Mouse (Mus musculus): Measurements from ENCODE around the gene Dppa5a. TPM values are rescaled to one million over a fixed set of nuclear protein-coding genes. Genes with fewer than 3 reads are reported as not detected.
"Not testable (repeated sequence)": the region's sequence is repeated elsewhere in the genome, so short reads cannot be mapped to it uniquely, and the experiment has no call there.

Gene Dppa5a
- 1.8 and 2.0 TPM in 2 replicates for polyA plus RNA-seq (2015; fragmentation: Nextera tagmentation; extraction: Ambion mirVana)

GRCm38 (mm10) chr9:78367959-78368358 is at the start of gene Dppa5a:
Gene Dppa5a (minus strand): TSS chr9:78368177.
- WGBS: 93% methylated on average over 16 of the region's 16 CpGs

DNA sequence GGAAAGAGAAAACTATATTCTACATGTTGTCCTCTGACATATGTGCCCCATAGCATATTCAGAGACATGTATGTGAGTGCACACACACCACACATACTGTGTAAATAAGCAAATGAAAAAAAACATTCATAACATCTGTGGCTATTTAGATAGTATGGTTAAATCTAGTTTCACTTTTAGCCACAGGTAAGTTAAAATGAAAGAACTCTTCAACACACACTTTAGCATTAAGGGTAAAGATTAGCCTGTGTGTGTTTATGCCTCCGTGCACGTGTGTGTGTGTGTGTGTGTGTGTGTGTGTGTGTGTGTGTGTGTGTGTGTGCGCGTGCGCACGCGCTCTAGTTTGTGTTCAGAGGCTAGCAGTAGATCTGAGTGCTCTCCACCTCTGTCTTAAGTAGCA is 33.6 kb upstream of the Dppa5a start:
- Histone ChIP-seq H3K4me1 (replicated peaks) (no peaks in the 10 kb centered on the region), H3K27me3 (peaks cover 17% of the 10 kb centered on the region), H3K9me3 (no peaks in the 10 kb centered on the region), H3K4me2 (replicated peaks) (no peak overlapping the region), H3K27ac (no peak overlapping the region), H3K4me3 (replicated peaks) (no peak overlapping the region), H3K36me3 (no peaks in the 10 kb centered on the region), H3K9ac (replicated peaks) (no peak overlapping the region)
- 95% methylated on average over 7 of the region's 7 CpGs for WGBS
- no peak for ATAC-seq

More at GRCm38 (mm10) chr9:78367959-78368358, at the start of gene Dppa5a:
- H3K4me2 ChIP-seq (replicated peaks); H3K4me3 ChIP-seq (replicated peaks); H3K27me3 ChIP-seq; H3K27ac ChIP-seq; H3K36me3 ChIP-seq; H3K9ac ChIP-seq (replicated peaks); H3K9me3 ChIP-seq; H3K4me1 ChIP-seq (replicated peaks); ATAC-seq: not testable (repeated sequence)

- WGBS: 90% methylated on average over 5 of the region's 5 CpGs
- Histone ChIP-seq H3K9ac (replicated peaks) (no peak overlapping the region), H3K4me2 (replicated peaks) (no peak overlapping the region), H3K4me3 (replicated peaks) (no peak overlapping the region), H3K27ac (no peak overlapping the region), H3K4me1 (replicated peaks) (peaks cover 7% of the 10 kb centered on the region), H3K27me3 (peaks cover 27% of the 10 kb centered on the region), H3K36me3 (no peaks in the 10 kb centered on the region), H3K9me3 (no peaks in the 10 kb centered on the region)
- ATAC-seq: no peak
Observed at GRCm38 (mm10) chr9:78400570-78400969, 32.6 kb upstream of the Dppa5a start.

DNA sequence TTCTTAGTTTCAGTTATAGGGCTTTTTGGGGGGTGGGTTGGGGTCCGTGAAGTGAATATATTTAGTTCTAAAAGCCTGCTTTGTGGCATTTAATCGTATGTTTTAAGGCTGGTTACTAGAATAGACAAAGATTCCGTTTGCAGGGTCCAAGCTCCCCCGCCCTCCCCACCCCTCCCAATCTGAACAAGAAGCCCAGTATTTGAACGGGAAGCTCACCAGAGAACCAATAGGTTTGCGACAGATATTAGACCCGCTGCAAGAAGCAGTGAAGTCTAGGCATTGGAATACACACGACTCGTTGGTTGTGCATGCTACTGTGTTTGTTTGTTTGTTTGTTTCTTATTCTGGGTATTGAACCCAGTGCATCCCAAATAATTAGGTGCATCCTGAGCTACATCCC is 28.5 kb upstream of the Dppa5a start:
- no peak overlapping the region; the same call in 1 of the 2 replicates for H3K4me3 ChIP-seq (replicated peaks)
- 60% methylated on average over 9 of the region's 9 CpGs for WGBS

GRCm38 (mm10) chr9:78395630-78396351 is 27.8 kb upstream of the Dppa5a start, which contains the start of gene Ddx43:
Gene Ddx43 (plus strand): TSS chr9:78395777.
- H3K27ac ChIP-seq: no peak within 1 kb of the TSS
- peaks cover 11% of the 10 kb centered on the region for H3K4me1 ChIP-seq (replicated peaks)
- H3K36me3 ChIP-seq: no peaks in the 10 kb centered on the region
- peak within 1 kb of the TSS; percentile 56 for H3K4me2 ChIP-seq (replicated peaks)
- 7% methylated on average over 89 of the region's 93 CpGs for WGBS
- H3K9ac ChIP-seq (replicated peaks): peak within 1 kb of the TSS; percentile 42; the same call in 1 of the 2 replicates
- H3K27me3 ChIP-seq: peaks cover 69% of the 10 kb centered on the region
- H3K9me3 ChIP-seq: no peaks in the 10 kb centered on the region
- H3K4me3 ChIP-seq (replicated peaks): peak within 1 kb of the TSS; percentile 48
- ATAC-seq: peak; percentile 99

More for the DNA sequence above, 28.5 kb upstream of the Dppa5a start:
- Histone ChIP-seq H3K4me2 (replicated peaks) (peak overlapping the region; percentile 56), H3K27ac (no peak overlapping the region), H3K4me1 (replicated peaks) (peaks cover 11% of the 10 kb centered on the region), H3K27me3 (peaks cover 64% of the 10 kb centered on the region), H3K36me3 (no peaks in the 10 kb centered on the region), H3K9me3 (no peaks in the 10 kb centered on the region), H3K9ac (replicated peaks) (no peak overlapping the region)
- no peak for ATAC-seq

GRCm38 (mm10) chr9:78395244-78395629 is 27.3 kb upstream of the Dppa5a start:
- no peak for ATAC-seq
- H3K4me1 ChIP-seq (replicated peaks): peaks cover 11% of the 10 kb centered on the region
- peak overlapping the region; percentile 48 for H3K4me3 ChIP-seq (replicated peaks)
- no peak overlapping the region for H3K27ac ChIP-seq
- no peaks in the 10 kb centered on the region for H3K9me3 ChIP-seq
- H3K36me3 ChIP-seq: no peaks in the 10 kb centered on the region
- H3K27me3 ChIP-seq: peaks cover 69% of the 10 kb centered on the region
- H3K4me2 ChIP-seq (replicated peaks): peak overlapping the region; percentile 56
- 35% methylated on average over 11 of the region's 11 CpGs for WGBS
- H3K9ac ChIP-seq (replicated peaks): no peak overlapping the region

GRCm38 (mm10) chr9:78394602-78395001 is 26.6 kb upstream of the Dppa5a start:
- Histone ChIP-seq H3K4me2 (replicated peaks) (no peak overlapping the region), H3K27me3 (peaks cover 69% of the 10 kb centered on the region), H3K36me3 (no peaks in the 10 kb centered on the region), H3K9ac (replicated peaks) (no peak overlapping the region), H3K9me3 (no peaks in the 10 kb centered on the region), H3K4me3 (replicated peaks) (no peak overlapping the region), H3K27ac (no peak overlapping the region), H3K4me1 (replicated peaks) (peaks cover 11% of the 10 kb centered on the region)
- ATAC-seq: no peak
- WGBS: 63% methylated on average over 7 of the region's 7 CpGs

GRCm38 (mm10) chr9:78393741-78394140 is 25.8 kb upstream of the Dppa5a start:
- 87% methylated on average over 10 of the region's 10 CpGs for WGBS
- Histone ChIP-seq H3K36me3 (no peaks in the 10 kb centered on the region), H3K27ac (no peak overlapping the region), H3K4me2 (replicated peaks) (no peak overlapping the region), H3K4me1 (replicated peaks) (peaks cover 11% of the 10 kb centered on the region), H3K9ac (replicated peaks) (no peak overlapping the region), H3K4me3 (replicated peaks) (no peak overlapping the region), H3K27me3 (peaks cover 69% of the 10 kb centered on the region), H3K9me3 (no peaks in the 10 kb centered on the region)
- no peak for ATAC-seq

DNA sequence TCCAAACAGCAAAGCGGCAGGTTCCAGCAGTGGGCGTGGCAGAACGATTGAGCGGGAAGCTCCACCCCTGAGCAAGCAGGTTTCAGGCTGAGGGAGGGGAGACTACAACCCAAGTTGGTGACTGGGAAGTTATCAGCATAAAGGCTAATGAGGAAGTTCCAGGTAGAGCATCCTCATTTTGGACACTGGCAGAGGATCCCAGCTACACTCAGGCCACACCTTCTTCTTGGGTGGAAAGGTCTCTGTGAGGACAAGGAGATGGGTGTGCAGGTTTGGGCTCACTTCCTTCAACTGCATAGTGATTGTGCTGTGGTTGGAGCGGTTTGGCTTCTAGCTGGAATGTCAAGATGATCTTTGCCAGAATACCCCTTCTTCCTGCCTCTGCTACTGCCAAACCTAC is 22.0 kb upstream of the Dppa5a start:
- Histone ChIP-seq H3K9ac (replicated peaks) (no peak overlapping the region), H3K4me1 (replicated peaks) (no peaks in the 10 kb centered on the region), H3K9me3 (no peaks in the 10 kb centered on the region), H3K27me3 (peaks cover 35% of the 10 kb centered on the region), H3K27ac (no peak overlapping the region), H3K4me3 (replicated peaks) (no peak overlapping the region), H3K36me3 (no peaks in the 10 kb centered on the region), H3K4me2 (replicated peaks) (no peak overlapping the region)
- no peak for ATAC-seq
- WGBS: 67% methylated on average over 5 of the region's 5 CpGs

GRCm38 (mm10) chr9:78386947-78387346 is 19.0 kb upstream of the Dppa5a start:
- no peak overlapping the region for H3K4me2 ChIP-seq (replicated peaks)
- H3K4me3 ChIP-seq (replicated peaks): no peak overlapping the region
- no peaks in the 10 kb centered on the region for H3K36me3 ChIP-seq
- H3K27me3 ChIP-seq: peaks cover 6% of the 10 kb centered on the region
- no peaks in the 10 kb centered on the region for H3K9me3 ChIP-seq
- H3K27ac ChIP-seq: no peak overlapping the region
- no peak for ATAC-seq
- no peaks in the 10 kb centered on the region for H3K4me1 ChIP-seq (replicated peaks)
- no peak overlapping the region for H3K9ac ChIP-seq (replicated peaks)
- 90% methylated on average over 7 of the region's 7 CpGs for WGBS

- no peak overlapping the region for H3K9ac ChIP-seq (replicated peaks)
- no peaks in the 10 kb centered on the region for H3K4me1 ChIP-seq (replicated peaks)
- no peak for ATAC-seq
- H3K4me2 ChIP-seq (replicated peaks): no peak overlapping the region
- H3K36me3 ChIP-seq: no peaks in the 10 kb centered on the region
- no peaks in the 10 kb centered on the region for H3K9me3 ChIP-seq
- 49% methylated on average over 3 of the region's 3 CpGs for WGBS
- H3K27ac ChIP-seq: no peak overlapping the region
- H3K4me3 ChIP-seq (replicated peaks): no peak overlapping the region
- no peaks in the 10 kb centered on the region for H3K27me3 ChIP-seq
Observed at GRCm38 (mm10) chr9:78385893-78386292, 17.9 kb upstream of the Dppa5a start.

DNA sequence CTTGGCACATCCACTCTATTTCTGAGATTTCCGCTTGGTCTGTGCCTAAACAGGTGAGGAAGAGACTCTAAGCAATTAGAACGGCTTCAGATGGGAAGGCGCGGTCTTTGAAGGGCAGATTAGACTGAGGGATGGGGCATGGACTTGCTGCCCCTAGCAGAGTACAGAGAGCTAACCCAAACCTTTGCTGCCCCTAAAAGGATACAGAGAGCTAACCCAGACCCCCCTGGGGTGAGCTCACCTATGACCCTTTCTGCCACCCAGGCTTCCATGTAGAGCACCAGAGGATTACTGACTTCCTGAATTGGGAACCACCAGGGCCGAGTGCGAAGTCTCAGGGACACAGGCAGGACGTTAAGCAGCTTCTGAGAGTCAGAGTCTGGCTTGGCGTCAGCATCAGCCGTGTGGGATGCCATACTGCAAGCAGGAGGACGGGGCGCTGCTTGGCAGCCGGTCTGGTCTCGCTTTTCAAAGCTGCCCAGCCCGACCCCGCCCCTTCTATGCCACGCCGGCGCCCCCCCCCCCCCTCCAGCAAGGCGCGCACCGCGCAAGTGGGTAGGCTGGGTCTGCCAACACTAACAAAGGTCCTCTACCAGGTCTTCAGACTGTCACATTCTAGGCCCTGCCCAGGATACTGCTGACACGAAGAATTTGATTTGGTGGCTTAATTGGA is 10.3 kb upstream of the Dppa5a start, which contains the start of gene Ooep:
Ooep (minus strand) TSS at position 613 of the 673 bp plus-strand sequence.
- Histone ChIP-seq H3K36me3 (no peaks in the 10 kb centered on the region), H3K27me3 (0 out of 2 replicates have a peak, but pooled peaks cover 7% of the 10 kb centered on the region), H3K27ac (0 out of 2 replicates have a peak within 1 kb of the TSS, but pooled peaks have one; percentile 2), H3K4me3 (replicated peaks) (peak within 1 kb of the TSS; percentile 39), H3K9ac (replicated peaks) (peak within 1 kb of the TSS; percentile 53), H3K4me1 (replicated peaks) (peaks cover 10% of the 10 kb centered on the region), H3K4me2 (replicated peaks) (peak within 1 kb of the TSS; percentile 58), H3K9me3 (no peaks in the 10 kb centered on the region)
- 3% methylated on average over 22 of the region's 23 CpGs for WGBS
- ATAC-seq: peak; percentile 95

Measured in midbrain, embryonic 13.5 days (tissue).